Comparison of ENCODE assay signal across 8 mouse cellular contexts in the genomic region with DNA sequence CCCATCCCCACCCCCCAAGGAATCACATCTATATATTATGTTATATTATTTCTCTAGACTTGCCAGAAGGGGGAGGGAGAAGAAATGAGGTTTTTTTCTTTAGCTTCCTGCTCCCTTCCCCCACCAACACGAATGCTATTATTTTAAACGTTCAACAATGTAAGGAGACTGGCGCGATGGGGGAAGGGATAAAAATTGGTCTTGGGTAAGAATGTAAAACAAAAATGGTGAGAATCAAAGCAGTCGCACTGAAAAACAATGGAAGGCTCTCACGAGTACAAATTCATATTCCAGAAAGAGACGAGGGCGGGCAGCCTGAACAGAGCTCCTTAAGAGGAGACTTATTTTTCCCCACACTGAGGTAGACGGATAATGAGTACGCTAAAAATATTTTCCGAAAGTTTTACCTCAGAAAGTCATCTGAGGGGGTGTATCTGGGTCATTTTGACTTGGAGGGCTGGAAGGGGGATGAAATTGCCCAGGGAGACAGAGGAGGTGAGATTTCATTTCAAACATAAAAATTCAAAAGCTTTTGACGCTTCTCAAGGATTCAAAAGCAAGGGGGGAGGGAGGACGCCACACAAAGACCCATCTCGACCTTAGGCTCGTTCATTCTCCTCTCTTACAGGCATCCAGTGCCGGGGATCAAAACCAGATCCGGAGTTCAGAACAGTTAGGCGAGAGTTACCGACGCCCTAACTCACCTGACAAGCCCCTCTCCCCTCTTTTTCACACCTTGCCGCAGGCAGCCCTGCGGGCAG. TPM values are rescaled to one million over a fixed set of nuclear protein-coding genes. Genes with fewer than 3 reads are reported as not detected.
A peak's percentile ranks its signal among the peaks of the same experiment; 100 is the strongest.
DNase-seq lines count a peak whose midpoint lies in the region; ATAC-seq and TF ChIP-seq lines count a peak whose summit lies in the region.

No protein-coding gene starts in this region.

- H3K9me3 ChIP-seq in CH12.LX (replicated peaks; ENCODE audit: low read length) = no peaks in the 10 kb centered on the region
- H3K9me3 ChIP-seq in limb, embryonic 13.5 days = 0 out of 2 replicates have a peak, but pooled peaks cover 3% of the 10 kb centered on the region

- dilution Hi-C loops in CH12.LX (cut with MboI; ENCODE audit: extremely low pct_ligation_motif_present, extremely low pct_unique_long_range_greater_than_20kb, low sequenced_read_pairs) = no loop called here

- in situ Hi-C loops in CH12.LX (cut with MboI; ENCODE audit: low pct_ligation_motif_present, low pct_unique_long_range_greater_than_20kb, low sequenced_read_pairs) = loop anchor here (5.0 kb wide), 2 partner anchors 35 to 100 kb away; no protein-coding TSS in a partner anchor

- peaks cover 7 to 43% of the 10 kb centered on the region in 2 experiments for H3K4me1 ChIP-seq in CH12.LX (ENCODE audit: control insufficient read depth in 1 of 2, insufficient read depth in 2 of 2)
- peaks cover 63% of the 10 kb centered on the region for H3K4me1 ChIP-seq in limb, embryonic 13.5 days

- H3K36me3 ChIP-seq in CH12.LX (replicated peaks in 1 of 2; ENCODE audit: control insufficient read depth in 1 of 2, insufficient read depth in 1 of 2, low read length in 1 of 2) = peaks cover 5 to 39% of the 10 kb centered on the region in 2 experiments
- peaks cover 25% of the 10 kb centered on the region for H3K36me3 ChIP-seq in limb, embryonic 13.5 days

- H3K9ac ChIP-seq in CH12.LX (ENCODE audit: insufficient read depth, low read depth) = peak overlapping the region; percentile 100
- H3K9ac ChIP-seq in limb, embryonic 13.5 days = peak overlapping the region; percentile 100

- intact Hi-C loops in heart, postnatal 36 days (cut with DNase I) = no loop called here

- H3K27me3 ChIP-seq in CH12.LX (replicated peaks) = no peaks in the 10 kb centered on the region
- H3K27me3 ChIP-seq in limb, embryonic 13.5 days = no peaks in the 10 kb centered on the region

- peak overlapping the region; percentile 96 for H3K4me2 ChIP-seq in CH12.LX (ENCODE audit: insufficient read depth, low read depth, poor library complexity, severe bottlenecking)
- H3K4me2 ChIP-seq in limb, embryonic 13.5 days (replicated peaks) = peak overlapping the region; percentile 98

- TF ChIP-seq EP300 in CH12.LX (IDR thresholded peaks at IDR 0.05; ENCODE audit: low read length) = no peak

- H3K79me2 ChIP-seq in CH12.LX (replicated peaks; ENCODE audit: control insufficient read depth, extremely low read depth, insufficient read depth, poor library complexity, severe bottlenecking) = peaks cover 3% of the 10 kb centered on the region; the same call in 1 of the 2 replicates

- ATAC-seq in limb, embryonic 13.5 days (ENCODE audit: low FRiP score, low read depth) = no peak

- no peak for TF ChIP-seq RAD21 in CH12.LX (IDR thresholded peaks at IDR 0.05; ENCODE audit: low read depth, low read length)

- H3K27ac ChIP-seq in layer of hippocampus, adult 2 months = peak overlapping the region; percentile 99
- peak overlapping the region; percentile 16; the same call in 1 of the 2 replicates for H3K27ac ChIP-seq in CH12.LX (ENCODE audit: insufficient read depth, low read depth)
- peak overlapping the region; percentile 100 for H3K27ac ChIP-seq in limb, embryonic 13.5 days

- WGBS in limb, embryonic 13.5 days = under 1% methylated on average over 22 of the region's 22 CpGs

- DNase-seq in layer of hippocampus, adult 2 months (ENCODE audit: low spot score in 2 of 2) = no peak
- no peak for DNase-seq in layer of hippocampus, adult 9-10 months (ENCODE audit: low spot score)
- DNase-seq in CH12.LX (ENCODE audit: extremely low read depth) = no peak
- peak; percentile 65 for DNase-seq in embryo, embryonic 11 days
- DNase-seq in heart, postnatal 36 days = peak; percentile 22 to 48
- peak; percentile 19 to 35 for DNase-seq in natural killer cell, adult 2 months (ENCODE audit: low spot score in 2 of 2)
- no peak for DNase-seq in layer of hippocampus, adult 8-10 months (ENCODE audit: low spot score in 2 of 2)

- peak overlapping the region; percentile 87 for H3K4me3 ChIP-seq in layer of hippocampus, adult 2 months
- peak overlapping the region; percentile 76 to 84 (median 78) for H3K4me3 ChIP-seq in CH12.LX (replicated peaks in 1 of 3; ENCODE audit: low read depth in 2 of 3, low read length in 2 of 3, poor library complexity in 1 of 3)
- peak overlapping the region; percentile 87 for H3K4me3 ChIP-seq in limb, embryonic 13.5 days

- TF ChIP-seq CTCF in layer of hippocampus, adult 2 months (conservative IDR thresholded peaks at IDR 0.05) = no peak
- TF ChIP-seq CTCF in CH12.LX (conservative IDR thresholded peaks at IDR 0.05 in 1 of 2, IDR thresholded peaks at IDR 0.05 in 1 of 2; ENCODE audit: low read depth in 2 of 2, low read length in 2 of 2) = no peak

- TF ChIP-seq POLR2A in CH12.LX (IDR thresholded peaks at IDR 0.05; ENCODE audit: low read depth, low read length) = no peak; the same call in none of the 2 replicates

TF ChIP-seq in CH12.LX, 34 proteins besides CTCF, POLR2A, EP300 and RAD21 (continues in another document):
- TF ChIP-seq RCOR1 (conservative IDR thresholded peaks at IDR 0.05; ENCODE audit: low read depth, low read length) (no peak), UBTF (IDR thresholded peaks at IDR 0.05; ENCODE audit: low read depth, low read length) (no peak), ZC3H11A (IDR thresholded peaks at IDR 0.05; ENCODE audit: low read depth, low read length) (no peak), JUN (IDR thresholded peaks at IDR 0.05; ENCODE audit: insufficient read depth, low read depth, low read length) (no peak), ZNF384 (IDR thresholded peaks at IDR 0.05; ENCODE audit: low read depth, low read length) (no peak), HCFC1 (IDR thresholded peaks at IDR 0.05; ENCODE audit: low read depth, low read length) (no peak; the same call in 1 of the 2 replicates), SIN3A (IDR thresholded peaks at IDR 0.05; ENCODE audit: low read length) (peak; percentile 69; the same call in 1 of the 2 replicates), ETS1 (conservative IDR thresholded peaks at IDR 0.05; ENCODE audit: low read depth, low read length) (peak; percentile 24; the same call in 1 of the 2 replicates), MAZ (IDR thresholded peaks at IDR 0.05; ENCODE audit: low read depth, low read length) (0 out of 2 replicates have a peak, but pooled peaks have one; percentile 21), ZMIZ1 (IDR thresholded peaks at IDR 0.05; ENCODE audit: low read depth, low read length) (no peak), USF1 (IDR thresholded peaks at IDR 0.05; ENCODE audit: low read depth, low read length) (no peak), JUND (conservative IDR thresholded peaks at IDR 0.05; ENCODE audit: low read depth, low read length) (no peak), BHLHE40 (IDR thresholded peaks at IDR 0.05; ENCODE audit: low read depth, low read length) (no peak; the same call in 1 of the 2 replicates), E2F4 (IDR thresholded peaks at IDR 0.05; ENCODE audit: insufficient replicate concordance, low read depth, low read length) (no peak), MAX (IDR thresholded peaks at IDR 0.05; ENCODE audit: low read length) (no peak), MXI1 (IDR thresholded peaks at IDR 0.05; ENCODE audit: low read depth, low read length) (peak; percentile 20; the same call in 1 of the 2 replicates), MYC (IDR thresholded peaks at IDR 0.05; ENCODE audit: low read depth, low read length) (no peak), MEF2A (IDR thresholded peaks at IDR 0.05; ENCODE audit: borderline replicate concordance, low read depth, low read length) (0 out of 2 replicates have a peak, but pooled peaks have one; percentile 8), CHD1 (IDR thresholded peaks at IDR 0.05; ENCODE audit: low read depth, low read length) (no peak; the same call in 1 of the 2 replicates)

RNA-seq across cellular contexts. Expression of a gene that starts 2.2 kb away (rescaled TPM):
- 100 to 1,000 TPM; 541 to 561 TPM for total RNA-seq in layer of hippocampus, adult 2 months (2021)
- total RNA-seq in CH12.LX (2012; rRNA removed) = 66.4 and 69.6 TPM in 2 replicates
- total RNA-seq in CH12.LX (2014; rRNA removed) = 30.6 and 31.9 TPM in 2 replicates
- 87.1 and 92.0 TPM in 2 replicates for polyA plus RNA-seq in CH12.LX (2012; ENCODE audit: insufficient read length, low read depth)
- 10 to 100 TPM; 21.8 to 22.8 TPM for total RNA-seq in heart, postnatal 36 days (2021)
- polyA plus RNA-seq in limb, embryonic 13.5 days (2015; fragmentation: Nextera tagmentation; extraction: Ambion mirVana) = 117 and 119 TPM in 2 replicates
- 100 to 1,000 TPM; 435 to 510 (median 495) TPM for total RNA-seq in layer of hippocampus, adult 8-10 months (2022)

RNA-seq across cellular contexts. Expression of a gene that starts 26.8 kb away (rescaled TPM):
- total RNA-seq in layer of hippocampus, adult 2 months (2021) = 100 to 1,000 TPM; 110 to 117 TPM
- total RNA-seq in CH12.LX (2012; rRNA removed) (0.30 and 0.34 TPM in 2 replicates), CH12.LX (2014; rRNA removed) (not detected in 2 replicates)
- 0.21 TPM in 1 of 2 replicates, not detected in the other for polyA plus RNA-seq in CH12.LX (2012; ENCODE audit: insufficient read length, low read depth)
- under 1 TPM; 0.27 to 0.89 TPM for total RNA-seq in heart, postnatal 36 days (2021)
- 24.6 and 24.9 TPM in 2 replicates for polyA plus RNA-seq in limb, embryonic 13.5 days (2015; fragmentation: Nextera tagmentation; extraction: Ambion mirVana)
- 100 to 1,000 TPM; 119 to 129 (median 121) TPM for total RNA-seq in layer of hippocampus, adult 8-10 months (2022)

RNA-seq across cellular contexts. Expression of a gene that starts 28.3 kb away (rescaled TPM):
- 100 to 1,000 TPM; 109 to 127 TPM for total RNA-seq in layer of hippocampus, adult 2 months (2021)
- total RNA-seq in CH12.LX (2012; rRNA removed) = 193 and 208 TPM in 2 replicates
- 161 and 201 TPM in 2 replicates for total RNA-seq in CH12.LX (2014; rRNA removed)
- polyA plus RNA-seq in CH12.LX (2012; ENCODE audit: insufficient read length, low read depth) = 137 and 153 TPM in 2 replicates
- 100 to 1,000 TPM; 101 to 103 TPM for total RNA-seq in heart, postnatal 36 days (2021)
- 127 and 137 TPM in 2 replicates for polyA plus RNA-seq in limb, embryonic 13.5 days (2015; fragmentation: Nextera tagmentation; extraction: Ambion mirVana)
- total RNA-seq in layer of hippocampus, adult 8-10 months (2022) = 100 to 1,000 TPM; 101 to 126 (median 111) TPM

RNA-seq across cellular contexts. Expression of a gene that starts 28.4 kb away (rescaled TPM):
- total RNA-seq in layer of hippocampus, adult 2 months (2021) = 10 to 100 TPM; 43.6 to 45.0 TPM
- total RNA-seq in CH12.LX (2012; rRNA removed) (28.4 and 37.4 TPM in 2 replicates), CH12.LX (2014; rRNA removed) (27.3 and 29.3 TPM in 2 replicates)
- polyA plus RNA-seq in CH12.LX (2012; ENCODE audit: insufficient read length, low read depth) = 29.5 and 33.2 TPM in 2 replicates
- total RNA-seq in heart, postnatal 36 days (2021) = 10 to 100 TPM; 29.6 to 31.8 TPM
- 35.6 and 38.1 TPM in 2 replicates for polyA plus RNA-seq in limb, embryonic 13.5 days (2015; fragmentation: Nextera tagmentation; extraction: Ambion mirVana)
- total RNA-seq in layer of hippocampus, adult 8-10 months (2022) = 10 to 100 TPM; 37.5 to 51.2 (median 46.5) TPM

RNA-seq across cellular contexts. Expression of a gene that starts 31.0 kb away (rescaled TPM):
- 1 to 10 TPM; 2.6 to 5.0 TPM for total RNA-seq in layer of hippocampus, adult 2 months (2021)
- total RNA-seq in CH12.LX (2012; rRNA removed) (0.25 and 0.38 TPM in 2 replicates), CH12.LX (2014; rRNA removed) (not detected in 2 replicates)
- polyA plus RNA-seq in CH12.LX (2012; ENCODE audit: insufficient read length, low read depth) = 0.16 and 0.22 TPM in 2 replicates
- 10 to 100 TPM; 23.3 to 29.6 TPM for total RNA-seq in heart, postnatal 36 days (2021)
- polyA plus RNA-seq in limb, embryonic 13.5 days (2015; fragmentation: Nextera tagmentation; extraction: Ambion mirVana) = 24.0 and 25.6 TPM in 2 replicates
- 1 to 10 TPM; 2.2 to 2.8 (median 2.5) TPM for total RNA-seq in layer of hippocampus, adult 8-10 months (2022)

Comparison
In these comparisons a context has a peak if more than half of its experiments do, and no peak if none do; other contexts are left out.
1. DNase-seq: peak in embryo, embryonic 11 days (single experiment), heart, postnatal 36 days (2 of 2) and natural killer cell, adult 2 months (2 of 2); none in layer of hippocampus, adult 2 months (0 of 2), layer of hippocampus, adult 9-10 months (single experiment), CH12.LX (single experiment) and layer of hippocampus, adult 8-10 months (0 of 2).
2. H3K27ac ChIP-seq: peak in every context shown above with its lines; median percentile 100 in limb, embryonic 13.5 days; 99 in layer of hippocampus, adult 2 months; 16 in CH12.LX.
3. RNA of a gene that starts 2.2 kb away (total RNA-seq): 541 to 561 TPM in layer of hippocampus, adult 2 months and 435 to 510 TPM in layer of hippocampus, adult 8-10 months; 30.6 to 69.6 TPM in CH12.LX and 21.8 to 22.8 TPM in heart, postnatal 36 days; every median in the first group is over 4 times any median in the second.
4. RNA of a gene that starts 26.8 kb away (total RNA-seq): 119 to 129 TPM in layer of hippocampus, adult 8-10 months and 110 to 117 TPM in layer of hippocampus, adult 2 months; 0.27 to 0.89 TPM in heart, postnatal 36 days and 0.30 to 0.34 TPM in CH12.LX; every median in the first group is over 10 times any median in the second.
5. Peak in every context shown above with its lines, with median percentiles within 50 percentile points of each other: H3K4me3 ChIP-seq.